Mouse (Mus musculus): ENCODE results near the gene Lpar3. TPM values are rescaled to one million over a fixed set of nuclear protein-coding genes. Genes with fewer than 3 reads are reported as not detected.
"Not testable (repeated sequence)": the region's sequence is repeated elsewhere in the genome, so short reads cannot be mapped to it uniquely, and the experiment has no call there.

Lpar3 gene
- polyA plus RNA-seq, 1 experiment from 2014 or later: 0.17 TPM

DNA sequence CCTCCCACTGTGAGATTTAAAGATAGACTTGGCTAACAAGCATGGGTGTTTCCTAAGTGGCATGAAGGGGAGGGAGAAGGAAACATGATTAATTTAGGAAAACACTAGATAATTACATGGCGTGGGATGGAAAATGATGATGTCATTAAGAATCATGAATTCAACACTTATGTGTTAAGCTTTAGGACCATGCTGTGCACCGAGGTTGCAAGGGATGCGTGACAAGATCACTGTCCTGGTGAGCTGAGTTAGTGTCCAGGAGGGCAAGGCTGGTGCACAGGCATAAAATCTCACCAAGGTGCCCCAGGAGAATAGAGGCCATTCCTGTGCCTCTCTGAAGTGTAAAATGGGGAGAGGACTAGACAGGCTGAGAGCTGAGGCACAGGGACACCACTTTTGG is 21.3 kb upstream of the Lpar3 start:
- no peak overlapping the region for H3K4me2 ChIP-seq (ENCODE audit: low read depth, low read length, severe bottlenecking)
- ATAC-seq (replicated peaks; ENCODE audit: low FRiP score): no peak
- H3K9ac ChIP-seq (ENCODE audit: low read length): no peak overlapping the region
- no peak overlapping the region for H3K4me3 ChIP-seq (ENCODE audit: low read depth, low read length)
- H3K9me3 ChIP-seq (ENCODE audit: control insufficient read depth, low read length): no peaks in the 10 kb centered on the region
- 89% methylated on average over 3 of the region's 3 CpGs for WGBS
- H3K27me3 ChIP-seq (ENCODE audit: control insufficient read depth, insufficient read depth, low read length): no peaks in the 10 kb centered on the region
- H3K27ac ChIP-seq (ENCODE audit: low read depth, low read length): no peak overlapping the region
- no peaks in the 10 kb centered on the region for H3K4me1 ChIP-seq (replicated peaks; ENCODE audit: control insufficient read depth, insufficient read depth, low read length)
- DNase-seq (ENCODE audit: low spot score): no peak
- no peaks in the 10 kb centered on the region for H3K36me3 ChIP-seq (ENCODE audit: control insufficient read depth, insufficient read depth, low read length)

DNA sequence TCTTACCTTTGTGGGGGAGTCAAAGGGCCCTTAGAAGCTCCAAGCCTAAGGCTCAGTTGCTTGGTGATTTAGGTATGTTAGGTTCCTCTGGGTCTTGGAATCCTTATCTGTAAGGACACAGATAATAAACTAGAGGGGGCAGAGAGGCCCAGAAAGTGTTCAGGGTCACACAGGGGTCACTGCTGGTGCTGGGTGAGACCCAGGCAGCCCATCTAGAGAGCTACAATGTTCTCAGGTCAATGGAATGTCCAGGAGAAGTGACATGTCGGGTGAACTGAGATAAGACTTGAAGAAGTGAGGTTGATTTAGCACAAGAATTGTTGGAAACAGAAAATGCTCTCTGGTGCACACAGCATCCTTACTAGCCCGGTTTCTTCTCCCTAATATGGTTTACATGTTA is 16.4 kb upstream of the Lpar3 start:
- DNase-seq (ENCODE audit: low spot score) (no peak), ATAC-seq (replicated peaks; ENCODE audit: low FRiP score) (no peak)
- WGBS: 82% methylated on average over 2 of the region's 2 CpGs
- H3K4me2 ChIP-seq (ENCODE audit: low read depth, low read length, severe bottlenecking): no peak overlapping the region
- no peak overlapping the region for H3K4me3 ChIP-seq (ENCODE audit: low read depth, low read length)
- H3K36me3 ChIP-seq (ENCODE audit: control insufficient read depth, insufficient read depth, low read length): no peaks in the 10 kb centered on the region
- H3K9me3 ChIP-seq (ENCODE audit: control insufficient read depth, low read length): no peaks in the 10 kb centered on the region
- H3K9ac ChIP-seq (ENCODE audit: low read length): no peak overlapping the region
- no peaks in the 10 kb centered on the region for H3K27me3 ChIP-seq (ENCODE audit: control insufficient read depth, insufficient read depth, low read length)
- no peak overlapping the region for H3K27ac ChIP-seq (ENCODE audit: low read depth, low read length)
- no peaks in the 10 kb centered on the region for H3K4me1 ChIP-seq (replicated peaks; ENCODE audit: control insufficient read depth, insufficient read depth, low read length)

DNA sequence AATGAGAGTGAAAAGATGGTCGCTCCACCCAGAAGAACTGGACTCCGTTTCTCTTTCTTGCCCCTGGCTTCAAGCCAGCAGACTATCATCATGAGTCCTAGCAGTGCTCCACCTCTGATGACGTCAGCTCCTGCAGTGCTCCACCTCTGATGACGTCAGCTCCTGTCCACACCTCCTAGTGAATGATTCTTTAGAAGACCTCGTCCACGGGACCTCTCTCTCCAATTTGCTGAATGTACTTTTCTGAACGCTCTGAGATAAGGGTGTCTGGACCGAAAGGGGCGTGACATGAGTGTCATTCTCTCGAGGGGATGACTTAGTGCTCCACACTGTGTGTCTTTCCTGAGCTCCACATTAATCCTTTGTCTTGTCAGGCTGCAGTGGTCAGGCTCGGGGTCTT is 15.5 kb upstream of the Lpar3 start:
- DNase-seq (ENCODE audit: low spot score): no peak
- Histone ChIP-seq H3K27ac (ENCODE audit: low read depth, low read length) (no peak overlapping the region), H3K4me1 (replicated peaks; ENCODE audit: control insufficient read depth, insufficient read depth, low read length) (no peaks in the 10 kb centered on the region), H3K9ac (ENCODE audit: low read length) (no peak overlapping the region), H3K4me3 (ENCODE audit: low read depth, low read length) (no peak overlapping the region), H3K9me3 (ENCODE audit: control insufficient read depth, low read length) (no peaks in the 10 kb centered on the region), H3K27me3 (ENCODE audit: control insufficient read depth, insufficient read depth, low read length) (no peaks in the 10 kb centered on the region), H3K36me3 (ENCODE audit: control insufficient read depth, insufficient read depth, low read length) (no peaks in the 10 kb centered on the region), H3K4me2 (ENCODE audit: low read depth, low read length, severe bottlenecking) (no peak overlapping the region)
- 82% methylated on average over 11 of the region's 11 CpGs for WGBS
- no peak for ATAC-seq (replicated peaks; ENCODE audit: low FRiP score)

DNA sequence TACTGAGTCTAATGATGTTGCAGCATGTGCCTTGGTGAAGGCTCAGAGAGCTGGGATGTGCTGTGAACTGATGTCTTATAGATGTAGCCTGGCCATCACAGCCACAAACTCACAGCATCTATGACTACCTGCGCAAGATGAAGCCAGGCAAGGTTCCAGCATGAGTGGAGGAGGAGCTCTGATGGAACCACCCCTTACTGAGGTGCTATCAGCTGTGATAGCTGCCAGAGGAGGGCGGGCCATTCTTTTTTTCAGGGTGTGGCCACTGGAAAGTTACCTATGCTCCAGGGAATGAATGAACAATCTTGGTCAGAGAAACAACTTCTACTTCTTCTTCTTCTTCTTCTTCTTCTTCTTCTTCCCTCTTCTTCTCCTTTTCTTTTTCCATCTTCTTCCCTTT is 14.1 kb upstream of the Lpar3 start:
- no peaks in the 10 kb centered on the region for H3K4me1 ChIP-seq (replicated peaks; ENCODE audit: control insufficient read depth, insufficient read depth, low read length)
- no peak overlapping the region for H3K4me2 ChIP-seq (ENCODE audit: low read depth, low read length, severe bottlenecking)
- no peak overlapping the region for H3K27ac ChIP-seq (ENCODE audit: low read depth, low read length)
- H3K36me3 ChIP-seq (ENCODE audit: control insufficient read depth, insufficient read depth, low read length): no peaks in the 10 kb centered on the region
- H3K27me3 ChIP-seq (ENCODE audit: control insufficient read depth, insufficient read depth, low read length): no peaks in the 10 kb centered on the region
- DNase-seq (ENCODE audit: low spot score): no peak
- no peak overlapping the region for H3K9ac ChIP-seq (ENCODE audit: low read length)
- no peaks in the 10 kb centered on the region for H3K9me3 ChIP-seq (ENCODE audit: control insufficient read depth, low read length)
- ATAC-seq (replicated peaks; ENCODE audit: low FRiP score): no peak
- H3K4me3 ChIP-seq (ENCODE audit: low read depth, low read length): no peak overlapping the region
- 97% methylated on average over 2 of the region's 2 CpGs for WGBS

DNA sequence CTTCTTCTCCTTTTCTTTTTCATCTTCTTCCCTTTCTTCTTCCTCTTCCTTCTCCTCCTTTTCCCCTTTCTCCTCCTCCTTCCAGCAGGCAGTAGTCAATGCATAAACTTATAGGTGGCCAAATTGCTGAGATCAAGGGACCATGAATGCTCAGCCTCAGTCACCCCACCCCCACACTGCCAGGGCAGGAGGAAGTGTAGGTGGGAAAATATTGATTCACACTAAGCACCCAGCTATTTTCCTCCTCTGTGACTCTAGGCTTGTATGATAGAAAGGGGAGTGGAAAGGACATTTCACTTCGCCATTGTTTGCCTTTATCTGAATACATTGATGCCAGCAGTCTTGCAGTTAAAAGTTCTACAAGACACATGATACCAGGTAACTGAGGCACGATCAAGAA is 13.3 kb upstream of the Lpar3 start:
- Histone ChIP-seq H3K4me2 (ENCODE audit: low read depth, low read length, severe bottlenecking) (no peak overlapping the region), H3K4me3 (ENCODE audit: low read depth, low read length) (no peak overlapping the region), H3K4me1 (replicated peaks; ENCODE audit: control insufficient read depth, insufficient read depth, low read length) (no peaks in the 10 kb centered on the region), H3K9me3 (ENCODE audit: control insufficient read depth, low read length) (no peaks in the 10 kb centered on the region), H3K36me3 (ENCODE audit: control insufficient read depth, insufficient read depth, low read length) (no peaks in the 10 kb centered on the region), H3K27ac (ENCODE audit: low read depth, low read length) (no peak overlapping the region), H3K9ac (ENCODE audit: low read length) (no peak overlapping the region), H3K27me3 (ENCODE audit: control insufficient read depth, insufficient read depth, low read length) (no peaks in the 10 kb centered on the region)
- no peak for DNase-seq (ENCODE audit: low spot score)
- ATAC-seq (replicated peaks; ENCODE audit: low FRiP score): no peak
- WGBS: 76% methylated on average over 2 of the region's 2 CpGs

DNA sequence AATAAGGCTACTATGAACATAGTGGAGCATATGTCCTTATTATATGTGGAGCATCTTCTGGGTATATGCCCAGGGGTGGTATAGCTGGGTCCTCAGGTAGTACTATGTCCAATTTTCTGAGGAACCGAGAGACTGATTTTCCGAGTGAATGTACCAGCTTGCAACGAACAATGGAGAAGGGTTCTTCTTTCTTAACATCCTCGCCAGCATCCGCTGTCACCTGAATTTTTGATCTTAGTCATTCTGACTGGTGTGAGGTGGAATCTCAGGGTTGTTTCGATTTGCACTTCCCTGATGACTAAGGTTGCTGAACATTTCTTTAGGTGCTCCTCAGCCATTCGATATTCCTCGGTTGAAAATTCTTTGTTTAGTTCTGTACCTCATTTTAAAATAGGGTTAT is 11.0 kb upstream of the Lpar3 start:
- not testable (repeated sequence) for H3K9ac ChIP-seq (ENCODE audit: low read length); H3K4me1 ChIP-seq (replicated peaks; ENCODE audit: control insufficient read depth, insufficient read depth, low read length); DNase-seq (ENCODE audit: low spot score); ATAC-seq (replicated peaks; ENCODE audit: low FRiP score); H3K9me3 ChIP-seq (ENCODE audit: control insufficient read depth, low read length); H3K4me3 ChIP-seq (ENCODE audit: low read depth, low read length); H3K27me3 ChIP-seq (ENCODE audit: control insufficient read depth, insufficient read depth, low read length); H3K4me2 ChIP-seq (ENCODE audit: low read depth, low read length, severe bottlenecking); H3K36me3 ChIP-seq (ENCODE audit: control insufficient read depth, insufficient read depth, low read length); H3K27ac ChIP-seq (ENCODE audit: low read depth, low read length)
- 88% methylated on average over 8 of the region's 8 CpGs for WGBS

DNA sequence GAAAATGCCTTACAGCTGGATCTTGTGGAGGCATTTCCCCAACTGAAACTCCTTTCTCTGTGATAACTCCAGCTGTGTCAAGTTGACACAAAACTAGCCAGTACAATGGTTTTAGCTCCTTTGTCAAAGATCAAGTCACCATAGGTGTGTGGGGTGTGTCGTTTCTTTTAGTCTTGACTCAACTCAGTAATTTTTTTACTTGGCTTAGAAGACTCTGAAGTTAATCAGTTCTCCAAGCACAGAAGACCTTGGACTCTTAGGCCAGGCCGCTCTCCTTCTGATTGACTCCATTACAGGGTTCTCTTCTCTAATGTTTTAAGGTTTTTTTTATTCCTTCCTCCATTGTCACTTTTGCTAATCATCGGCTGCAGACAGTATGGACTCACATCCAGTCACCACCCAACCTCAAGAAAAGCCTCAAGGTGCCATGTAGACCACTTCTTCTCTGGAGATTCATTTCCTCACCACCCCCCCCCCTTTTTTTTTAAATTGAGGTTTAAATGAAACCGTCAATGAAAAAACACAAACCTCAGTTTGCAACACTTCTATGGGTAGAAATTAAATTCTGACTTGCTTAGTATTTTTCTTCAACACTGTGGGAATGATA is 9.5 kb upstream of the Lpar3 start:
- no peak overlapping the region for H3K4me2 ChIP-seq (ENCODE audit: low read depth, low read length, severe bottlenecking)
- H3K4me1 ChIP-seq (replicated peaks; ENCODE audit: control insufficient read depth, insufficient read depth, low read length): no peaks in the 10 kb centered on the region
- H3K9ac ChIP-seq (ENCODE audit: low read length): no peak overlapping the region
- ATAC-seq (replicated peaks; ENCODE audit: low FRiP score) (no peak), DNase-seq (ENCODE audit: low spot score) (no peak)
- no peak overlapping the region for H3K27ac ChIP-seq (ENCODE audit: low read depth, low read length)
- H3K4me3 ChIP-seq (ENCODE audit: low read depth, low read length): no peak overlapping the region
- no peaks in the 10 kb centered on the region for H3K27me3 ChIP-seq (ENCODE audit: control insufficient read depth, insufficient read depth, low read length)
- no peaks in the 10 kb centered on the region for H3K9me3 ChIP-seq (ENCODE audit: control insufficient read depth, low read length)
- H3K36me3 ChIP-seq (ENCODE audit: control insufficient read depth, insufficient read depth, low read length): no peaks in the 10 kb centered on the region
- WGBS: 90% methylated on average over 4 of the region's 4 CpGs

DNA sequence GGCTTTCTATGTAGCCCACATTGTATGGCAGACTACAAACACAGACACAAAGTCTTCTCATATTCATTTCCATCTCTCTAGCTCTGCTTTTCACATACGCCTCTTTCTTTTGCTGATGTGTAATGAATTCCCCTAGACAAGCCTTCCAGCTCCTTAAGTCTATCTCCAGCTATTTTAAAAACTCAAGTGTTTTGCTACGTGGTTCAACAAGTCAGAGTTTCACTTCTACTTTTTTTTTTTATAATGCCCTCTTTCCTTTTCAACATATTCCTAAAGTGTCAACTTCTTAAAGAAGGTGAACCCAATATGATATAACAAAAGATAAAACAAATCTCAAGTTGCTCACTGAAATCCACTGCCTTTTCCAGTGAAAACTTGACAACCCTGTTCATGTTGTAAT is 8.8 kb upstream of the Lpar3 start:
- DNase-seq (ENCODE audit: low spot score) (no peak), ATAC-seq (replicated peaks; ENCODE audit: low FRiP score) (no peak)
- Histone ChIP-seq H3K27ac (ENCODE audit: low read depth, low read length) (no peak overlapping the region), H3K36me3 (ENCODE audit: control insufficient read depth, insufficient read depth, low read length) (no peaks in the 10 kb centered on the region), H3K4me1 (replicated peaks; ENCODE audit: control insufficient read depth, insufficient read depth, low read length) (no peaks in the 10 kb centered on the region), H3K4me2 (ENCODE audit: low read depth, low read length, severe bottlenecking) (no peak overlapping the region), H3K4me3 (ENCODE audit: low read depth, low read length) (no peak overlapping the region), H3K27me3 (ENCODE audit: control insufficient read depth, insufficient read depth, low read length) (no peaks in the 10 kb centered on the region), H3K9me3 (ENCODE audit: control insufficient read depth, low read length) (no peaks in the 10 kb centered on the region), H3K9ac (ENCODE audit: low read length) (no peak overlapping the region)
- 88% methylated on average over 2 of the region's 2 CpGs for WGBS

DNA sequence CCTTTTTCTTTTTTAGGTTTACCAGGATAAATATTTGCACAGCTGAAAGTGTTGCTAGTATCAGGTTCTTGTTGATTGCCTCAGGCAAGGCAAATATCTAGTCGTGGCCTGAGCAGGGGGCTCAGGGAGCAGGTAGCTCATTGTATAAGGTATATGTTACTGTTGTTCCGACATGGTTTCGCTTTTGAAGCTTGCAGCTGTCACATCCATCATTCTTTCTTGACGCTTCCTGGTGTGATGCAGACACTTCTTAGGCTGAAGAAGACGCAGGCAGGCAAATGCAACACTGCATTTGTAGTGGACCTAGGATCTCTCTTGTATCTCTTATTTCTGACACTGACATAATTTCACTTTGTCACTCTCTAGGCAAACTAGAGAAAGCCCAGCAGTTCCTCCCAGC is 7.4 kb upstream of the Lpar3 start:
- H3K27me3 ChIP-seq (ENCODE audit: control insufficient read depth, insufficient read depth, low read length): no peaks in the 10 kb centered on the region
- no peaks in the 10 kb centered on the region for H3K9me3 ChIP-seq (ENCODE audit: control insufficient read depth, low read length)
- H3K4me2 ChIP-seq (ENCODE audit: low read depth, low read length, severe bottlenecking): no peak overlapping the region
- H3K4me3 ChIP-seq (ENCODE audit: low read depth, low read length): no peak overlapping the region
- no peak for DNase-seq (ENCODE audit: low spot score)
- no peak for ATAC-seq (replicated peaks; ENCODE audit: low FRiP score)
- H3K27ac ChIP-seq (ENCODE audit: low read depth, low read length): no peak overlapping the region
- no peaks in the 10 kb centered on the region for H3K36me3 ChIP-seq (ENCODE audit: control insufficient read depth, insufficient read depth, low read length)
- no peaks in the 10 kb centered on the region for H3K4me1 ChIP-seq (replicated peaks; ENCODE audit: control insufficient read depth, insufficient read depth, low read length)
- no peak overlapping the region for H3K9ac ChIP-seq (ENCODE audit: low read length)
- WGBS: 79% methylated on average over 5 of the region's 5 CpGs

Measured in forebrain, embryonic 11.5 days (tissue).